Mouse (Mus musculus): ENCODE results near the gene Ralb. TPM values are rescaled to one million over a fixed set of nuclear protein-coding genes. Genes with fewer than 3 reads are reported as not detected.

Gene Ralb
- total and polyA plus RNA-seq, 3 experiments = 46.7 to 60.4 (median 60.0) TPM

- no peak for DNase-seq
Observed at GRCm38 (mm10) chr1:119525004-119525444, 20.4 kb upstream of the Ralb start.

GRCm38 (mm10) chr1:119523826-119524225 is 19.2 kb upstream of the Ralb start:
- no peak for DNase-seq

- DNase-seq = no peak
Observed at GRCm38 (mm10) chr1:119523369-119523768, 18.8 kb upstream of the Ralb start.

- DNase-seq = no peak
Observed at GRCm38 (mm10) chr1:119522726-119523125, 18.1 kb upstream of the Ralb start.

- no peak for DNase-seq
Observed at GRCm38 (mm10) chr1:119521681-119522080, 17.1 kb upstream of the Ralb start.

GRCm38 (mm10) chr1:119521029-119521428 is 16.4 kb upstream of the Ralb start:
- no peak for DNase-seq

- no peak for DNase-seq
Observed at GRCm38 (mm10) chr1:119519286-119519685, 14.7 kb upstream of the Ralb start.

GRCm38 (mm10) chr1:119518786-119519185 is 14.2 kb upstream of the Ralb start:
- no peak for DNase-seq

- no peak for DNase-seq
Observed at GRCm38 (mm10) chr1:119518060-119518459, 13.5 kb upstream of the Ralb start.

GRCm38 (mm10) chr1:119510857-119511256 is 6.3 kb upstream of the Ralb start:
- DNase-seq = no peak

- no peak for DNase-seq
Observed at GRCm38 (mm10) chr1:119510409-119510808, 5.8 kb upstream of the Ralb start.

GRCm38 (mm10) chr1:119509474-119509873 is 4.9 kb upstream of the Ralb start:
- peak; percentile 84 for DNase-seq

GRCm38 (mm10) chr1:119508548-119508947 is 4.0 kb upstream of the Ralb start:
- DNase-seq = peak; percentile 52

- no peak for DNase-seq
Observed at GRCm38 (mm10) chr1:119505951-119506350, 1.4 kb upstream of the Ralb start.

- peak; percentile 46 for DNase-seq
Observed at GRCm38 (mm10) chr1:119503808-119504207, 786 bp downstream of the Ralb start.

GRCm38 (mm10) chr1:119503181-119503580 is 1.4 kb downstream of the Ralb start:
- DNase-seq = no peak

GRCm38 (mm10) chr1:119502729-119503128 is 1.9 kb downstream of the Ralb start:
- DNase-seq = no peak

- no peak for DNase-seq
Observed at GRCm38 (mm10) chr1:119501881-119502280, 2.7 kb downstream of the Ralb start.

- no peak for DNase-seq
Observed at GRCm38 (mm10) chr1:119499456-119499855, 5.1 kb downstream of the Ralb start.

GRCm38 (mm10) chr1:119498536-119499231 is 5.9 kb downstream of the Ralb start:
- peak; percentile 44 for DNase-seq

- no peak for DNase-seq
Observed at GRCm38 (mm10) chr1:119497346-119498004, 7.1 kb downstream of the Ralb start.

GRCm38 (mm10) chr1:119495396-119495775 is 9.2 kb downstream of the Ralb start:
- DNase-seq = no peak

- peak; percentile 81 for DNase-seq
Observed at GRCm38 (mm10) chr1:119494712-119495395, 9.7 kb downstream of the Ralb start.

All from adrenal gland, adult 2 months (tissue).